Mouse (Mus musculus) heart, embryonic 16.5 days (tissue): Measurements from ENCODE around the gene Mrpl54. TPM values are rescaled to one million over a fixed set of nuclear protein-coding genes. Genes with fewer than 3 reads are reported as not detected.

Experiments
- ATAC-seq: fragments of 200-750 bp; cut with Nextera tagmentation; replicated peaks from 2 replicates; pipeline ENCODE4 v1.8.0; 2017; ENCODE audit warnings: moderate number of reproducible peaks; ENCODE audit not compliant: insufficient read depth, low FRiP score; ENCODE audit errors: extremely low read depth
- H3K27ac ChIP-seq: fragments of 300-500 bp; sonication (generic); 2 replicates; pipeline ENCODE4 v1.5.1; 2014; ENCODE audit warnings: mild to moderate bottlenecking, low read length, control low read depth, moderate library complexity
- H3K27me3 ChIP-seq: fragments of 300-500 bp; sonication (generic); 2 replicates; pipeline ENCODE4 v1.6.1; 2014; ENCODE audit warnings: low read length, mixed read lengths; ENCODE audit not compliant: control insufficient read depth, insufficient read depth
- H3K36me3 ChIP-seq: fragments of 300-500 bp; sonication (generic); 2 replicates; pipeline ENCODE4 v1.6.1; 2014; ENCODE audit not compliant: control insufficient read depth, insufficient read depth
- H3K4me1 ChIP-seq: fragments of 300-500 bp; sonication (generic); 2 replicates; pipeline ENCODE4 v1.6.1; 2014; ENCODE audit warnings: low read length, mixed read lengths; ENCODE audit not compliant: control insufficient read depth, insufficient read depth
- H3K4me2 ChIP-seq: fragments of 300-500 bp; sonication (generic); 2 replicates; pipeline ENCODE4 v1.6.1; 2014; ENCODE audit warnings: low read depth, mild to moderate bottlenecking, control low read depth, low read length
- H3K4me3 ChIP-seq: fragments of 300-500 bp; sonication (generic); 2 replicates; pipeline ENCODE4 v1.5.1; 2014; ENCODE audit warnings: mild to moderate bottlenecking, control low read depth, low read length
- H3K9ac ChIP-seq: fragments of 300-500 bp; sonication (generic); 2 replicates; pipeline ENCODE4 v1.6.1; 2014; ENCODE audit warnings: low read length, control low read depth
- H3K9me3 ChIP-seq: fragments of 300-500 bp; sonication (generic); replicated peaks from 2 replicates; pipeline ENCODE4 v1.6.1; 2016; ENCODE audit warnings: low read length; ENCODE audit not compliant: control insufficient read depth
- WGBS: fragments of 180-500 bp; shearing (Covaris S2); extraction: QIAGEN DNeasy Blood & Tissue Kit; methylation state at CpG from one replicate; pipeline ENCODE4 v1.1.7; 2014; 5-methylcytosine and 5-hydroxymethylcytosine counted together
- polyA plus RNA-seq: library from polyadenylated mRNA; unstranded; fragments of >200 nt; fragmentation: Nextera tagmentation; extraction: Ambion mirVana; gene quantifications from 2 replicates; pipeline ENCODE4 v1.2.1, GENCODE M21; 2015

The Mrpl54 gene
- 230 TPM in 2 replicates for polyA plus RNA-seq

DNA sequence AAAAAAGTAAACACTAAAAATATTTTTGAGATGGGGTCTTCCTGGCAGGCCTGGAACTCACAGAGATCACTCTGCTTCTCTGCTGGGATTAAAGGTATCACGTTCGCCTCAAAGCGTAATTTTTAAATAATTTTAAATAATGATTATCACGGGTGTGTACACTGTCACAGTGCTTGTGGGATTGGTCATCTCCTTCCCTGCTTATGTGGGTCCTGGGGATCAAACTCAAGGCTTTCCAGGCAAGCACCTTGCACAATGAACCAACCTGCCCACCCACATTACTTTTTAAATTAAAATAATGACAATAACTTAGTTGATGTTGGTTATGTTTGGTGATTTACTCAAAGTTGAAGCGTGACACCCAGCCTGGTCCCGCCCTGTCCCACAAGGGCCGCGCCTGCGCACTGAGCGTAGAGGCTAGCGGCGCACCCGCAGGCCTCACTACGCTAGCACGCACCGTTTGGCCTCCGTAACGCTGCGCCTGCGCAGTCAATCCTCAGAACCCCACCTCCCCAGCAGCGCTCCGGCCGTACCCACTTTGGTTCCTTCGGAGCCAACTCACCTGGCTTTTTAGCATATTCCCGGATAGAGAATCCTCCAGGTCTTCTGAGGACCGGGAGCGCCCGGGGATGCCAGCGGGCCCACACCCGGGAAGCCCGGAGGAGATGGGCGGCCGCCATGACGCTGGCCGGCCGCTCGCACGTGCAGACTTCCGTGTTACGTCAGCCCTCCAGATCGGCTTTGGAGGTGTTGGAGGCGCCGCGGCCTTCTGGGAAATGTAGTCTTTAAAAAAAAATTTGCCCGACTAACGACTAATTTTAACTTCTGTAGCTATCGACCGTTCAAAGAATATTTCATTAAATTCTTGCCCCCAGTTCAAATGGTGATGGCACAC lies at the start of gene Mrpl54, which contains the start of gene Apba3:
Mrpl54 (minus strand) TSS at position 724 of the 895 bp plus-strand sequence.
Apba3 (plus strand) TSS at position 750 of the 895 bp plus-strand sequence.
- Histone ChIP-seq H3K9ac (peak within 1 kb of the TSS; percentile 89), H3K9me3 (no peaks in the 10 kb centered on the region), H3K4me2 (peak within 1 kb of the TSS; percentile 84), H3K4me3 (peak within 1 kb of the TSS; percentile 83), H3K27ac (peak within 1 kb of the TSS; percentile 92), H3K27me3 (no peaks in the 10 kb centered on the region), H3K36me3 (peaks cover 19% of the 10 kb centered on the region), H3K4me1 (peaks cover 10% of the 10 kb centered on the region)
- ATAC-seq: peak; percentile 93
- WGBS: under 1% methylated on average over 48 of the region's 48 CpGs

DNA sequence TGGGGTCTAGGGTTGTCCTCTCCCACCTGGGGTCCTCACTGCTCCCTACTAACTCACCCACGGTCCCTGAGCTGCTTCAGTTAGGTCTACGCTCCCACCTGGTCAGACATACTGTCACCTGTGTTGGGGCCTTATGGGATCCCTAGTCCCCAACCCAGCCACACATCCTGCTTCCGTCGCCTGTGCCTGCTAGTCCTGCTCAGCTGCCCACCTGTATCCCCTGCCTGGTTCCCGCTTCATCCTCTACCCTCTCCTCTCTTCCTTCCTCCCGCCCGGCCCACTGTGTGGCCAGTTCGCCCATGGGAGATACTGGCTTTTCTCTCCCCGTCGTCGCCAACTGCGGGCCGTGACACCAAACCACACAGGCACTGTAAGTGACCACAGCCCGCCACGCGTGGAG lies 48.9 kb upstream of the Mrpl54 start:
- no peak overlapping the region for H3K4me2 ChIP-seq
- H3K9ac ChIP-seq: no peak overlapping the region
- WGBS: 88% methylated on average over 16 of the region's 16 CpGs
- H3K4me3 ChIP-seq: no peak overlapping the region
- ATAC-seq: no peak
- H3K27me3 ChIP-seq: no peaks in the 10 kb centered on the region
- H3K4me1 ChIP-seq: peaks cover 14% of the 10 kb centered on the region
- no peak overlapping the region for H3K27ac ChIP-seq
- peaks cover 35% of the 10 kb centered on the region for H3K36me3 ChIP-seq
- no peaks in the 10 kb centered on the region for H3K9me3 ChIP-seq

DNA sequence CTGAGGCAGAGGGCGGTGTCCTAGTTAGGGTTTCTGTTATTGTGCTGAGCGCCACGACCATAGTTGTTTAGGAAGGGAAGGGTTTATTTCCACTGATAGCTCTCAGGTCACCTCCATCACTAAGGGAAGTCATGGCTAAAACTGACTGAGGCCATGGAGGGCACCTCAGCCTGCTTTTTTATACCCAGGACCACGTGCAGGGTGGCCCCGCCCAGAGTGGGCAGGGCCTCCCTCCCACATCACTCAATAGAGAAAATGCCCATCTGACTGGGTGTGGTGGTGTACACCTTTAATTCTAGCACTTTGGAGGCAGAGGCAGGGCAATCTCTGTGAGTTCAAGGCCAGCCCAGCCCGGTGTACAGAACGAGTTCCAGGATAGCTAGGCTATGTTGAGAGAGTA lies 47.5 kb upstream of the Mrpl54 start:
- Histone ChIP-seq H3K4me2 (no peak overlapping the region), H3K27ac (no peak overlapping the region), H3K4me1 (peaks cover 6% of the 10 kb centered on the region), H3K27me3 (no peaks in the 10 kb centered on the region), H3K9me3 (no peaks in the 10 kb centered on the region), H3K9ac (no peak overlapping the region), H3K36me3 (peaks cover 39% of the 10 kb centered on the region), H3K4me3 (no peak overlapping the region)
- ATAC-seq: no peak
- 78% methylated on average over 7 of the region's 7 CpGs for WGBS

DNA sequence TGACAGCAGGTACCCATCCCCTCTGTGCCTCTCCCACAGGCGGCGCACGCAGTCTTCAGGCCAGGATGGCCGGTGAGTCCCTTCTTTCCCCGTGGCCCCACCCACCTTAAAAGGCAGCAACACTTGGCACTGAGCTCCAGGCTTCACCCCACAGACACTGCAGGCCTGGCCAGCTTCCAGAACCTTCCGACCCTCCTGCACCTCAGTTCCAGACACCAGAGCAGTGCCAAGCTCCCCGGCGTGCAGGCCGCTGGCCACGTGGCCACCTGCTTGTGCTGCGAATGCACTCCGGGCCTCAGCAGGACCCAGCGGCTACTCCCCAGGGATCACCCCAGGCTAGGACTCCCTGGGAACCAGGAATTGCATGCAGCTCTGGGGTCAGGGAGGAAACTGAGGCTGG lies 46.8 kb upstream of the Mrpl54 start:
- no peak for ATAC-seq

DNA sequence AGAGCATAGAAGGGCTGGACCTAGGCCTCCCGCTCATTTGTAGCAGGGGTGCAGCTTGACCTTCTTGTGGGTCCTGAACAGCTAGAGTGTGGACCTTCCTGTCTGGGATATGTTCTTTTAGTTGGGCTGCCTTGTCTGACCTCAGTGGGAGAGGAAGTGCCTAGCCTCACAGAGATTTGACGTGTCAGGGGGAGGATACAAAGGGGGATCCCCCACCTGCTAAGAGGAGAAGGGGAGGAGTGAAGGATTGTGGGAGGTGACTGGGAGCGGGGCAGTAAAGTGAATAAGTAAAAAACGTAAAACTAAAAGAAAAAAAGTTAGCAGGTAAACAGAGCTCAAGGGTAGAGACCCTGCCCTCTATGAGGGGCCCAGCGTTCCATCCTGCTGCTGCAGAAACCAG lies 42.8 kb upstream of the Mrpl54 start:
- Histone ChIP-seq H3K9me3 (no peaks in the 10 kb centered on the region), H3K27me3 (no peaks in the 10 kb centered on the region), H3K4me3 (no peak overlapping the region), H3K9ac (no peak overlapping the region), H3K36me3 (peaks cover 51% of the 10 kb centered on the region), H3K27ac (no peak overlapping the region), H3K4me1 (peaks cover 1% of the 10 kb centered on the region; the same call in 1 of the 2 replicates), H3K4me2 (no peak overlapping the region)
- WGBS: 83% methylated on average over 5 of the region's 5 CpGs
- ATAC-seq: no peak

More for the DNA sequence above, 46.8 kb upstream of the Mrpl54 start:
- H3K27me3 ChIP-seq: no peaks in the 10 kb centered on the region
- no peak overlapping the region for H3K9ac ChIP-seq
- no peaks in the 10 kb centered on the region for H3K9me3 ChIP-seq
- no peak overlapping the region for H3K27ac ChIP-seq
- no peak overlapping the region for H3K4me2 ChIP-seq
- H3K4me3 ChIP-seq: no peak overlapping the region
- peaks cover 6% of the 10 kb centered on the region for H3K4me1 ChIP-seq
- peaks cover 43% of the 10 kb centered on the region for H3K36me3 ChIP-seq
- 96% methylated on average over 13 of the region's 13 CpGs for WGBS

DNA sequence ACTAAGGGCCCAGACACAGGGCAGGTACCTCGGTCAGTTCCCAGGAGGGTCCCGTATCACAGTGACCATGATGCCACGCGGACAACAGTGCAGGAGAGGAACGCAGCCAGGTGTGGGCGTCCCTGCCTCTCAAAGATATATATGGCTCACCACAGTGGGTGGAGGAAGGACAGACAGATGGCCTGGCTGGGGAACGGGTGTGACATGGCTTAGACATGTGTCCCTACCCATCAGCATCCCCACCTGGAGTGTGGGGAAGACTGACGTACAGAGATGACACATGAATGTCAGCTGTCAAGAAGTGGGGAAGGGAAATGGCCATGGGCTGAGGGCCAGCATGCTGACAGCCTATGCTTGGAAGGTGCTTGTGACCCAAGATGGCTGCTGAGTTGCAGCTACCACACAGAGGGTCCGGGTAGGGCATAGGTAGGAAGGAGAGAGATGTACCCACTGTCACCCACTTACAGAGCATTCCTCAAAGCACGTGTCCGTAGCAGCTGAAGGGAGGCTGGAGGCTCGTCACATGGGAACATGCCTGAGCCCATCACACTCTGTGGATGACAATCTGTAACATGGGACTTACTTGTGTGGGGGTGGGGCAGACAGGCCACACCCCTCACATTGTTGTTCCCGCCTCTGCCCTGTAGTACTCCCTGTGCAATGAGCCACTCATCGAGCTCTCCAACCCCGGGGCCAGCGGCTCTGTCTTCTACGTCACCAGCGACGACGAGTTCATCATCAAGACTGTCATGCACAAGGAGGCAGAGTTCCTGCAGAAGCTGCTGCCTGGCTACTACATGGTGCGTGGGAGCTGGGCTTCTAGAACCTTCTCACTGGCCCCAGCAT lies 40.3 kb upstream of the Mrpl54 start:
- H3K36me3 ChIP-seq: peaks cover 38% of the 10 kb centered on the region

DNA sequence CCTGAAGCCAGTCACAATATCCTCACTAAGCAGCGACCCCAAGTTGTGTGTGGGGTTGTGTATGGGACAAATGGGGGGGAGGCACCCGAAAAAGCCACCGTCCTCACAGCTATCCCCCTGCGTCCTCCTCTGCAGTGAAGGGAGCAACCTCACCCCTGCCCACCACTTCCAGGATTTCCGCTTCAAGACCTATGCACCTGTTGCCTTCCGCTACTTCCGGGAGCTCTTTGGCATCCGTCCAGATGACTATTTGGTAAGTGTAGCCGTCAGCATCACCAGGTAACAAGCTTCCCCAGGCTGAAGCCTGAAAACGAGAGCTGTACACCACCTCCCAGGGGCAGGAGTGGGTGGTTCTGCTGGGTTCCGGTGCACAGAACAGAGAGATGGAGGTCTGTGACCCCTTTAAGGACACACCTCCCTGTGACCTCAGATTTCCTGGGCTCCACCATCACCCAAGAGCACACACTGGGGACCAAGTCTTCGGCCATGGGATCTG lies 39.5 kb upstream of the Mrpl54 start:
- Histone ChIP-seq H3K9me3 (no peaks in the 10 kb centered on the region), H3K4me3 (no peak overlapping the region), H3K27ac (no peak overlapping the region), H3K9ac (no peak overlapping the region), H3K4me1 (peaks cover 25% of the 10 kb centered on the region), H3K27me3 (no peaks in the 10 kb centered on the region), H3K4me2 (no peak overlapping the region), H3K36me3 (peaks cover 35% of the 10 kb centered on the region)
- no peak for ATAC-seq
- WGBS: 89% methylated on average over 12 of the region's 12 CpGs

More for the DNA sequence above, 40.3 kb upstream of the Mrpl54 start:
- Histone ChIP-seq H3K27me3 (no peaks in the 10 kb centered on the region), H3K9ac (no peak overlapping the region), H3K9me3 (no peaks in the 10 kb centered on the region), H3K27ac (no peak overlapping the region), H3K4me1 (peaks cover 24% of the 10 kb centered on the region), H3K4me3 (no peak overlapping the region), H3K4me2 (no peak overlapping the region)
- WGBS: 92% methylated on average over 21 of the region's 21 CpGs
- no peak for ATAC-seq

DNA sequence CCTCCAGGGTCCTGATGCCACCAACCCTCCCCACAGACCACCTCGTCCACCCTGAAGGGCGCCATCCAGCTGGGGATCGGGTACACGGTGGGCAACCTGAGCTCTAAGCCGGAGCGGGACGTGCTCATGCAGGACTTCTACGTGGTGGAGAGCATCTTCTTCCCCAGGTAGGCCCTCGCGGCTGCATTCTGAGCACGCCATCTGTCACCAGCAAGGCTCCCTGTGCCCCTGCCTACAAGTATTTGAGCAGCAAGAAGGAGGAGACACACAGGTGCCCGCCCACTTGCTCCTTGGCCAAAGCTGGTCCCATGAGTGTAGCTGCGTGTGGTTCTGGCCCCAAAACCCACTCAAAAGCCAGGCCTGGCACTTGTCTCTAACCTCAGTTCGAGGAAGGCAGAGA lies 38.9 kb upstream of the Mrpl54 start:
- 95% methylated on average over 14 of the region's 14 CpGs for WGBS
- Histone ChIP-seq H3K36me3 (peaks cover 30% of the 10 kb centered on the region), H3K9ac (no peak overlapping the region), H3K4me1 (peaks cover 31% of the 10 kb centered on the region), H3K4me3 (no peak overlapping the region), H3K4me2 (no peak overlapping the region), H3K27me3 (no peaks in the 10 kb centered on the region), H3K27ac (no peak overlapping the region), H3K9me3 (no peaks in the 10 kb centered on the region)
- no peak for ATAC-seq
